Mouse (Mus musculus) olfactory bulb, adult 2 months (tissue): ENCODE data around the gene Frem3.

Experiments
- CTCF ChIP-seq: fragments of 200-500 bp; IDR thresholded peaks from 2 replicates; pipeline ENCODE4 v1.5.1; 2012; ENCODE audit warnings: low read depth, mild to moderate bottlenecking, low read length, moderate library complexity; ENCODE audit not compliant: insufficient read depth
- POLR2A ChIP-seq: fragments of 200-500 bp; IDR thresholded peaks from 2 replicates; pipeline ENCODE4 v1.6.1; 2012; ENCODE audit warnings: mild to moderate bottlenecking, low read depth, low read length, moderate library complexity; ENCODE audit not compliant: insufficient read depth

GRCm38 (mm10) chr8:80572417-80573061 lies 38.3 kb upstream of the Frem3 start:
- TF ChIP-seq CTCF (no peak), POLR2A (no peak)
